Mouse (Mus musculus) left cerebral cortex, postnatal 10 days (tissue): ENCODE data around the gene Wfdc12. TPM values are rescaled to one million over a fixed set of nuclear protein-coding genes. Genes with fewer than 3 reads are reported as not detected.
"Not testable (repeated sequence)": the region's sequence is repeated elsewhere in the genome, so short reads cannot be mapped to it uniquely, and the experiment has no call there.

Experiments used
- DNase-seq, 2 experiments: peaks; one replicate each; pipeline ENCODE4 v3.0.0; 2021 to 2022; ENCODE audit warnings: low spot score in 2 of 2, mixed read lengths in 1 of 2; ENCODE audit errors: extremely low spot score in 1 of 2
- intact Hi-C: fragments of 180-260 bp; cut with DNase I; formaldehyde crosslinking; loops from one replicate; pipeline ENCODE4 v1.15.1; 2025
- total RNA-seq, 2 experiments: library from RNA; stranded (reverse); gene quantifications; 2 replicates each; pipeline ENCODE4 v1.2.3; 2021

The Wfdc12 gene
- total RNA-seq, result not detected

DNA sequence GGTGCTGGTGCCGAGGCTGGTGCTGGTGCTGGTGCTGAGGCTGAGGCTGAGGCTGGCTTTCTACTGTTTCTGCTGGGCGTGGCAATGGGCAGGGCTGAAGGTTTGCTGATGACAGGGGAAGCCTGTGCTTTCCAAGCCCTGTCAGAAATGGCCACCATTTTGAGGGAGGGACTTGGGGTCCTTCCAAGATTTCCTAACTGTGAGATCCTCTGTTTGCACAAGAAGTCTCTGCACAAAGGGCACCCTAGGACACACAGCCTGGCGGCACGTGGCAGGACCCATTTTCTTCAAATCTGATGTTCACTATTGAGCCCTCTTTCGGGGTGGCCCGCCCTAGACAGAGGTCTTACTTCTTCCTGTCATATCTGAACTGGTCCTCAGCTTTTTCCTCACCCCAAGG is at the start of gene Wfdc12:
Gene Wfdc12 (minus strand): TSS at position 33 of the 400 bp plus-strand sequence.
- intact Hi-C loops, result no loop called here
- no peak for DNase-seq

DNA sequence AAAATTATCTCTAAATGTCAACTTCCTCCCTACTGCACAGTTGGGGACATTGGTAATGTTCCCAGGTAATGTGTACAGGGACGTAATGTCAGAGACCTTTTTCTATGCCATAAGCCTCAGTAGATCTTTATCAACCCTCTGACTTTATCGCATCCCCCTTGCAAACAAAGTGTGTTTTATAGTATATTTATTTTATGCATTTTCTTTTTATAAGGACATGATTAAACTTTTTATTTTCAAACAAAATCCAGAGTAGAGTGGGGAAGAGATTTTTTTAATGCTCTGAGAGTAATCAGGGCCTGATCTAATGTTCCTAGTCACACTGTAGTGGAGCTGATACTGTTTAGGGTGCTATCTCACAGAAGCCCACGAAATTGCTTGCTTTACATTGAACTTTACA is 48.0 kb upstream of the Wfdc12 start, which contains the start of gene Svs2:
Gene Svs2 (minus strand): TSS at position 101 of the 400 bp plus-strand sequence.
- intact Hi-C loops, result no loop called here
- no peak for DNase-seq

DNA sequence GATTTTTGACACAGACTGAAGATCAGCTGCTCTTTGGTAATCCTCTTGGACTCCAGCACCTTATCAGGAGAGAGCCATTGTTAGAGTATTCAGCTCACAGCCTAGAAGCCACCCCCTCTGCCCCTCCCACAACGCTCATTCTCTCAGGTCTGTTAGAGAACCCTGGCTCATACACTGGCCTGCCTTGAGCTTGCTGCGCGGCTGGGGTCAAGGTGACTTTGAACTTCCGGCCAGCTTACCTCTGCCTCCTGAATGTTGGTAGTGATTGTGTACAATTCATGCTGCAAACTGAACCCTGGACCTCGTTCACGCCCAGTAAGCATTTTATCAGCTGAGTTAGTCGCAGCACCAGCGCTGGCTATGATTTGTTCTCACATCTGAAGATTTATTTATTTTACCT is 42.3 kb upstream of the Wfdc12 start:
- intact Hi-C loops, result no loop called here
- DNase-seq, result no peak

DNA sequence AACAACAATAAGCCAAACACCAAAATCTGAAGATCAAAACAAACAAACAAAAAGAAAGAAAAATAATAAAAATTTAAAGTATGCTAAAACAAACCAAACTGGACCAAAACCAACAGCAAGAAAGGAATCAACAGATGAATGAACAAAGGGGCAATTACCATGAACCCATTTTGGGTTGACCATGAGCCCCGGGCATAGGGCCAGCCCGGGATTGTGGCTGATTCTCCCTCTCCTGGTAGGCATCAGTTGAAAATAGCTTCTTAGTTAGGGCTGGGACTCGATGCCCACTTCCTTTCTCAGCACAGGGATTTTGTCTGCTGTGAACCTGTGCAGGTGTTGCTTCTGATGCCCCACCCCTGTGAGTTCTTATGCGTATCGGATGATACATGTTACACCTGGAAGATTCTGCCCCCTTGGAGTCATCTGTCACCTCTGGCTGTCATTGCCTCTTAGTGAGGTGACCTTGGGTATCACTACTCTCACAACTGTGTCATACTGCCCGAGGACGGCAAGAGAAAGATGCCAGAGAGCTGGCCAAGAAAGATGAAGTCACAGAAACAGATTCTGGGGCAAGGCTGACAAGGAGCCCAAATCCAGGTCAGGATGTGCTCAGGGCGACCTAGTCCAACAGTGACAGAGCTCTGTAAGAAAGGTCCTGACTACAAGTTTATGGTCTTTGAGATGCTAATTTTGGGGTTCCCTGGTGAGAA is 38.1 kb upstream of the Wfdc12 start:
- intact Hi-C loops, result no loop called here

DNA sequence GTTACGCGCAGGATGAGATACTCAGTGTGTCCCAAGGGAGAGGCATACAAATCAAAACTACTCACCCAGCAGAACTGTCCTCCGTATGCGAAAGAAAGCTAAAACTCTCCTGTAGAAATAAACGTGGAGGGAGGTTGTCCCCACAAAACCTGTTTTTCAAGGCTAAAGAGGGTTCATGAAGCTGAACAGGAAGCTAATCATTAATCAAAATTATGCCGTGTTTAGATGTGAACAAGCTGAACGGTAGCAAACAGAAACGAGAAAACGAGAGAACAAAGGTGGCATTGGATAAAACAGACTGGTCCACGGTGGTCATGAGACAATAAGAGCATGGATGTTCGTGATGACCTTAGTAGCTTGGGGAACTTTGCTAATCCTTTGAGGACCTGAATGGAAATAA is 31.1 kb upstream of the Wfdc12 start, which contains the start of gene Wfdc15b:
Gene Wfdc15b (minus strand): TSS at position 139 of the 400 bp plus-strand sequence.
- intact Hi-C loops, result no loop called here
- DNase-seq, result no peak

More for the DNA sequence above, 38.1 kb upstream of the Wfdc12 start:
- DNase-seq, result no peak

DNA sequence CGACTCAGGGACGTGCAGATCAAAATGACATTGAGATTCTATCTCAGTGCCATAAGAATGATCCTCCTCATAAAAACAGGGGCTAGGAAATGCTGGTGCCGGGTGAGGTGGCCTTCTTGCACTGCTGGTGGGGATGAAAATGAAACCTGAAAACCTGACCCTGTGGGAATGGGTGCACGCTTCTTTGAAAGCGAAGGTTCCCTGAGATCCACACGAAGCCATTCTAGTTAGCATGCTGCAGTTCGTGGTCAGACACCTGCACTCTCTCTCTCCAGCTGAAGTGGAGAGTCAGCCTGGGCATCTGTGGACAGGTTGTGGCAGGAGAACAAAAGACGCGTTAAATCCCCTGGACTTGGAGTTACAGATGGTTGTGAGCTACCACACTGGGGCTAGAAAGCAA is 28.9 kb upstream of the Wfdc12 start:
- intact Hi-C loops, result no loop called here

DNA sequence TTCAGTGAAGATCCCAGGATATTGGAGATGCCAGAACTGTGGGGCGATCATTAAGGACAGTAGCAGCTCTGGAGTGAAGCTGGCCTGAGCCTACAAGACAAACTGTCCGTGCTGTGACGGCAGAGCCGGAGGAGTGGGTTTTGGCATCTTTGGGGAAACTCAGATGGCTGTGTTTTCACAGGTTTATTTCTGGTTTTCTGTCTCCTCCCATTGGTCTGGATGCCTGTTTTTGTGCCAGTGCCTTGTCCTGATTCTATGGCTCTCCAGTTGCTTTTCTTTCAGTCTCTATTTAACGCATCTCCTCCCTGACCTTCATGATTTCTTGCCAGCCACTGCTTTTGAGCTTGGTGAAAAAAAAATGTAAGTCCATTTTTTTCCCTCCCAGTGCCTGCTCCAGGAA is 22.3 kb upstream of the Wfdc12 start:
- intact Hi-C loops, result no loop called here
- no peak for DNase-seq

More for the DNA sequence above, 28.9 kb upstream of the Wfdc12 start:
- no peak for DNase-seq

DNA sequence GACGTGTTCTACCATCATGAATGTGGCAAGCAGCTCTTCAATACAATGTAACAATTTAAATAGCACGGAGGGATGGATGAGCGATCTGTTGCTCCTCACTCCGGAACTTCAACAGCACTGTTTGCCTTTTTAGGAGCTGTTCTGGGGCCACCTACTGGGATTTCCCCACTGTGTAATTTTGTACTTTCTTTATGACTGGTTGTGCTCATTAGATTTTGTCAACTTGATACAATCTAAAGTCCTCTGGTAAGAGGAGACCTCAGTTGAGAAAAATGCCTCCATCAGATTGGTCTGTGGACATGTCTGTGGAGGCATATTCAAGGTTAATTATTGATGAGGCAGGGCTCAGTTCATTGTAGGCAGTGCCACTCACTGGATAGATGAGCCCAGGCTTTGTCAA is 20.5 kb upstream of the Wfdc12 start:
- no peak for DNase-seq
- intact Hi-C loops, result no loop called here

DNA sequence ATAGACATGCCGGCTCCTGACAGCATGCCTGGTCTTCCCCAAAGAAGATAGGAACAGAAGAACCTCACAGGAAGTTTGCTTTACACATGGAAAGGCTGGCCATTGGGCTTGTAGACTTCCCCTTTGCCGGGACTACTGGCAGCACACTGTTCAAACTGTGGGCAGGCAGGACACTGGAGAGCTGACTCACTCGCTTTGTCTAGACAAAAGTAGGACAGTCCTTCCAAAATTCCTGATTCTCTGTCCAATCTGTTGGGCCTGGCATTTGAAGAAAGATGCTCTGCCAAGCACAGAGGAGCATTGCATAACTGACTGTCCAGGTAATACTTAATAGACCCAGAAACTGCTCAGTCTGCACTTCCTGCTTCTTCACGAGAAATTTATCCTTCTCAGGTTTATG is 16.3 kb upstream of the Wfdc12 start:
- DNase-seq, result no peak
- intact Hi-C loops, result no loop called here

DNA sequence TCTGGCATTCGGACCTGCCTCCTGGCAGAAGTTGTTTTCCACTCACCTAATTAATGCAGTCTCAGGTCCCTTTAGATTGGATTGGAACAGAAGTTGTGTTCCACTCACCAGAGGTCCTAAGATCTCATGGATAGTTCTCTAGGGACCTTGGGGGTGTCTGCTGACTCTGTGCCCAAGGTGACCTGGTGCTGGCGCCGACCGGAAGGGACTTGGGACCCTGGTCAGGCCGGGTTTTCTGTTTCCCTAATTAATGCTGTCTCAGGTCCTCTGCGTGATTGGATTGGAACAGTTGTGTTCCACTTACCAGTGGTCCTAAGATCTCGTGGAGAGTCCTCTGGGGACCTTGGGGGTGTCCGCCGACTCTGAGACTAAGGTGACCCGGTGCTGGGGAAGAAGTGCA is 15.6 kb upstream of the Wfdc12 start:
- DNase-seq, intact Hi-C loops: not testable (repeated sequence)

DNA sequence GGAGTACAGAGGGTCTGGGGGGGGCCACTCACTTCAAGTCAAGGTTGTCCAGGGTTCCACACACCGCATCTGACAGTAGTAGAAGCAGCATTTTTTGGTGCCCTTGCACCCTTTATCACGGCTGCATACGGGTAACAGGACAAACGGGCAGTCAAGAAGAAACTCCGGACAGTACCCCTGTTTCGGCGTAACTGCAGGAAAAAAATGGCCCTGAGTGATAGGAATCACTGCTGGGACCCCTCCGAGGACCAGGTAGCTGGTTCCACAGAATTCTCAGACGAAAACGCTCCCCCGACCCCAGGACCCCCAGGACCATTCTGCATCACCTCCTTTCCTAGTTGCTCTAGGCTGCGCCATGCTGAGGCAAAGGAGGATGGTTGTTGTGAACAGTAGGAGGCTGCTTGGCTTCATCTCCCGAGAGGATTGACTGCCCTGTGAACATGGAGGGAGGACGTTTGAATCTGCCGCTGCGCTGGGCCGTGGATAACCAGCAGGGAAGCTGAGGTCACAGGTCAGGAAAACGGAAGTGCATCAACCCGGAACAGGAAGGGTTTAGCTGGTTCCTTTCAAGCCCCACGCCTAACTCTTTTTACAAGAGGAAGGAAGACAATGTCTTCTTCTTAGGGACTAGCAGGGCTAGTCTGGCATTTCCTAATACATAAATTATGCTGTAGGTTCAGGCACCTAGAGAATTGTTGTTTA is 9.4 kb upstream of the Wfdc12 start, which contains the start of gene Wfdc15a:
Gene Wfdc15a (minus strand): TSS at position 505 of the 702 bp plus-strand sequence.
- no peak for DNase-seq
- intact Hi-C loops, result no loop called here

DNA sequence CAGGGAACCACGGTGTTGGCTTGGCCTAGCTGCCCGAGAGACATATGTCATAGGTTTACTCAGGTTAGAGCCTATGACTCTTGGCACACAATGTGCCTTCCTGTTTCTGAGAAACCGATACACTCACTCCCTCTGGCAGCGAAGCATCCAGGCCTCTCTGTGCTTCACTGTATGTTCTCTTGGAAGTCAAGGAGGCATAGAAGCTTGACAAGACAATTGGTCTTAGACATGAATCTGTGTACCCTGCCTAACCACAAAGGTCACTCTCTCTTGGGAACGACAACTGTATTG is 6.2 kb upstream of the Wfdc12 start:
- DNase-seq, result no peak
- intact Hi-C loops, result no loop called here

DNA sequence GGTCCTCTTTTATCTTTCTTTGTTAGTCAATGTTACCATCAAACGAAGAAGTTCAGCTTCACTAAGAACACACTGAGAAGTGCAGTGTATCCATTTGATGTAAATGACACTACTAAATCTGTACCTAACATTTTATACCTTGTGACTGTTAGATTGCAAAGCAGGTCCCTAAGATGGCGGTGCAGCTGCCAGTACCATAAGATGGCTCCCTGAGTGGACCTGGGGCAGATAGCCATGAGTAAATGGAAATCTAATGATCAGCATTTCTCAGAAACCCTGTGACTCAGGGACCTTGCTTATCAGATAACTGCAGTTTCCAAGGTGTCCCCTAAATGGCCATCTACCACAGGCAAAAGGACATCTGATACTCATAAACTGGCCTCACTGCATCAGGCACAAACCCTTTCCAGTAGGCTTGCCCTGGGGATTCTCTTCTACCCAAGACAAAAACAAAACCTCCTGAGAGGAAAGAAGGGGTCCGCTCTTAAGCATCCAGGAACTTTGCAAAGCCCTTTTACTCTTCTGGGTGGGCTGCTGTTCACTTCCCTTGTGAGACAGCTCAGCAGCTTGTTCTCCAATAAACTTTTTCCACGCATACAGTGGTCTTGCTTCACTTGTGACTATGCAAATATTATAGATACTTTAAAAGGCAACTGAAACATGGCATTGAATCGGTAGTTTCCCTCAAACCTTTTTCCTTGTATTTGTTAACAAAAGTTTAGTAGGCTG is 5.7 kb upstream of the Wfdc12 start:
- intact Hi-C loops, result no loop called here
- DNase-seq, result no peak

DNA sequence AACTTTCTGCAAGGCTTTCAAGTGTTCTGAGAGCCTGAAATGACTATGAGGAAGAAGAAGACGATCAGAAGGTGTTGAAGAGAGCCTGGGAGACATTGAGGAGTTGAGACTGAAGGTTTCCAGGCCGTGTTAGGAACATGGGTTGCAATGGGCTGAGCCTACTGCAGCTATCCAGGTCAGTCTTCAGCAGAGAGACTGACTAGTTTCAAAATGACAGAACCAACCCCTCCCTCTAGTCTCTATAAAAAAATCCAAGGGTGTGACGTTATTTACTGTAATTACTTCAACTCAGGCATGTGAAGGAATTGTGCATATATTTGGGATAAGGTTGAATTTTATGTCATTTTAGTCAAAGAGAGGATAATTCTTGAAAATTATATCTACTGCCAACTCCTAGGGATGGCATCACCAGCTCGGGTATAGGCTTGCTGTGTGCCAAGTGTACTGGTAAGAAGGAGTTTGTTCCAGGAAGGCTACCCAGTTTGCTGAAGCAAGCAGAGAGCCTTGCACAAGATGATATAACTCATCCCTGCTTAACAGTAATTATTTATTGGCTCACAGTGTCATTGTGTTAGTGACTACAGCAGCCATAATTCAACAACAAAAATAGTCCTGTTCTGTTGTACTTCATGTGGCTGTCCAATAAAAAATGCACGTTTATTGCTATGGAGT is 4.7 kb upstream of the Wfdc12 start:
- no peak for DNase-seq

DNA sequence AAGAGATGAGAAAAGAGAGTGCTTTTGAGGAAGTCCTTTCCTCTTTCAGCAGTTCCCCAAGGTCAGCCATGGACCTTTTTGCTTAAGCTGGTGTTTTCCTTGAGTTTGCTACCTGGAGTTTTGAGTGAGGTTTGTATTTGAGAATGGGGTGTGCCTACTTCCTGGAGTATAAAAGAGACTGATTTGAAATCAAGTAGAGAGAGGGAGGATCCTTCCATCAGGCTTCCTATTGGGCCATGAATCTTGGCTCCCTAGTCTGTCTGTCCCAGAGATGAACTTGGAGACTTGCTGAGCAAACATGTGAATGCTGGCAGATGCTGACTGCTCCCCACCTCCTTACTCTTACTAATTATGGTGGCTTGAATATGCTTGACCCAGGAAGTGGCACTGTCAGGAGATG is 1.9 kb upstream of the Wfdc12 start:
- no peak for DNase-seq
- intact Hi-C loops, result no loop called here

More for the DNA sequence above, 4.7 kb upstream of the Wfdc12 start:
- intact Hi-C loops, result no loop called here

DNA sequence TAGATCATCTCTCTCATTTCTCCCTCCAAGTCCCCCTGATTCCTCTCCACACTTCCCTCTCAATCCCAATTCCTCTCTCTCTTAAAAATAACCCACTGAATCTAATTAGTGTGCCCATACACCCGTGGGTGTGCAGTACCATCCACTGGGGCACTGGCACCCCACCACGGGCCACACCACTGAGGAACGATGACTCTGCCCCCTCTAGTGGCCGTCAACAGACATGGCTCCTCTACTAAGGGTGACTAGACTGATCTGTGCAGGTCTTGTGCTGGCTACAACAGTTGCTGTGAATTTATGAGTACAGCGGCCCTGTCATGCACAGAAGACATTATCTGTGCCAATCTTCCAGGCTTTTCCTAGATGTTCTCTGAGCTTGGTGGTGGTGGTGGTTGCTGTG is 1.7 kb downstream of the Wfdc12 start:
- intact Hi-C loops, result no loop called here
- DNase-seq, result no peak

DNA sequence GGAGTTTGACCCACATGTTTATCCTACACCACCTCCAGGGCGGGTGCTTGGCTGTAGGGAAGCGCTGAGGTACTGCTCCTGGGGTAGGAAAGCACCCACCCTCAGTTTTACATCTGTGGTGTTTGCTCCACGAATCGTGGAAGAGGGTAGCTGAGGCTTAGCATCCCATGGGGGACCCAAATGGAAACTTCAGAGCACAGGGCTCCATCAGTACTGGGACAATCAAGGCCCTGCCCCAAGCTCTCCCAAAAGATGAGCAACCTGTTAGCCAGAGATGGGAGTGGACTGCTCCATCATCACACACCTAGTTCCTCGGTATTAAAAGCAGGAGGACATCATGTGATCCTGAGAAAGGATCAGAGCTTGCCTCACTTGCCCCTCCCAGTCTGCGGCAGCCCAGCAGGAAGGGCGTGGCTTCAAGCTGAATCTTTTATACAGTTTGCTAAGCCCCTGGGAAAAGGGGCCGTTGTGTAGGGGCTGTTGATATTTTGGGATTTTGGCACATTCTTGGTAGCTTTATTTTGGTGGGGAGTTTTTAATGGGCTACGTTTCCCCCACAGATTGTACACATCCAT is 6.2 kb downstream of the Wfdc12 start:
- intact Hi-C loops, result no loop called here
- DNase-seq, result no peak

DNA sequence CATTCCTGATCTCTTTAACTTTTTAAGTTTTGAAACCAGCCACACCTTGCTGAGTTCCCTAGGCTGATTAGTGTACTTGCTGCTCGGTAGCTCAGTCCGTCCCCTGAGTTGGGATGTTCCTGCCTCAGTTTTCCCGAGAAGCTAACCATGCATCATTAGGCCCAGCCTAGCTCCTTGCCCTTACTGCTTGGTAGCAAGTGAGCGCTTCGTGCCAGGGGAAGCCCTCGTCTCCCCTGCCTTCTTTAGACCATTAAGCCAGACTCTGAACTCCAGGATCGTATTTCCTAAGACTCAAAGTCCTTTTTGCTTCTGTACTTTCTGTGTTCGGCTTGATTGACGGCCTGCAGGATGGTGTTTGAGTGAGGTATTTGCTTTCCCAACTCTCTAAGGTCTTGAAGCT is 7.1 kb downstream of the Wfdc12 start:
- no peak for DNase-seq
- intact Hi-C loops, result no loop called here

DNA sequence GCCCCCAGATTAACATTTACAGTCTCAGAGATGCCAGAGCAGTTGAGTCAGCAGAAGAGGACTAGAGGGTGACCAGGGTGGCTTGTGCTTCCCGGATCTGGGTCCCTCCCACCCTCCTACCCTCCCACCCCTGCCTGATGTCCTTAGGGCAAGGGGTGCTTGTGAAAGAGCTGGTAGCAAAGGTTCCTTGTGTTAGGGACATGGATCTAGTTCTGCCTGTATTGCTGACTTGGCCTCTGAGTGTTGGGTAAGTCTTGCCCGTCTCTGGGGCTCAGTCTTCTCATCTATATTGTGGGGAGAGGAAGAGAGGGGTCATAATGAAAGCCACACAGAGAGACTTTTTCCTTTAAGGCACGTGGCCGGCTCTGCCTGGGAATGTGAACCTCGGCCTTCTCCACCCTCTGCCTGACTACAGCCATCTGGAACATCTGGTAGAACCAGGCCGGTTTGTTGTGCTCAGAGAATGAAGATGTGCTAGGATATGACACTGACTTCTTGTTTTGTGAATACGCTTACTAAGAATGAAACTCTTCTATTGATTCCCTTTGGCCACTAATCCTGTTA is 7.6 kb downstream of the Wfdc12 start, which contains the start of gene Wfdc5:
Gene Wfdc5 (minus strand): TSS at position 51 of the 564 bp plus-strand sequence.
- no peak for DNase-seq

More for the DNA sequence above, 7.6 kb downstream of the Wfdc12 start, which contains the start of gene Wfdc5:
- intact Hi-C loops, result no loop called here
